Mouse (Mus musculus): ENCODE measurements at regions not wholly inside any gene's neighbourhood (a gene's known extent, or its start where the extent isn't known, plus 50 kb on each side); places are given as distances from the start of the nearest gene placed in this dataset.

- POLR2A ChIA-PET = no interaction called here
- CTCF ChIA-PET = interaction anchor here (0.6 kb wide), 1 partner anchor 127 kb away, joined by 3 read pairs; no protein-coding TSS in a partner anchor
These were observed 54.8 kb downstream of the Tmem30b start for GRCm38 (mm10) chr12:73491370-73491769.

DNA sequence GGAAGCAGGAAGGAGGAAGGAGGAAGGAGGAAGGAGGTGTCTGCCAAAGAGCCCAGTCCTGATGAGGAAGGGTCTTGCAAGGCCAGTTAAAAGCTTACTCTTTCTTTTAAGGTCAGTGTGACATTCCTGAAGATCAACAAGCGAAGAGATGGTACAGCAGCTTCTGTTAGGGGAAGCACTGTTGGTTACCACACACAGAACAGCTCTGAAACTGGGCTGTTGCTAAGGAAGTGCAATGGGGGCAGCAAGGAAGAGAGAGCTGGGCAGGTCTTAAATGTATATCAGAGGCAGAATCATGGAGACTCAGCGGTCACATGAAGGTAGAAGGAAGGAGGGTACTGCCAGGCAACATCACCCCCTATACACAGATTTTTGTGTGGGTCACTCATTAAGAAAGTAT lies 63.3 kb downstream of the Tmem30b start:
- TF ChIP-seq CTCF (IDR thresholded peaks at IDR 0.05) = no peak
- CTCF ChIA-PET = interaction anchor here (0.7 kb wide), 1 partner anchor 35 kb away, joined by 3 read pairs; no protein-coding TSS in a partner anchor
- POLR2A ChIA-PET = no interaction called here
- H3K27me3 ChIP-seq = no peaks in the 10 kb centered on the region
- ATAC-seq (no peak), DNase-seq (ENCODE audit: low read depth, low spot score) (no peak)
- in situ Hi-C loops (cut with MboI; ENCODE audit: low pct_unique_long_range_greater_than_20kb) = no loop called here

More at GRCm38 (mm10) chr12:73491370-73491769, 54.8 kb downstream of the Tmem30b start:
- DNase-seq (ENCODE audit: low read depth, low spot score) = no peak
- ATAC-seq = no peak
- TF ChIP-seq CTCF (IDR thresholded peaks at IDR 0.05) = no peak
- H3K27me3 ChIP-seq = no peaks in the 10 kb centered on the region
- in situ Hi-C loops (cut with MboI; ENCODE audit: low pct_unique_long_range_greater_than_20kb) = no loop called here

DNA sequence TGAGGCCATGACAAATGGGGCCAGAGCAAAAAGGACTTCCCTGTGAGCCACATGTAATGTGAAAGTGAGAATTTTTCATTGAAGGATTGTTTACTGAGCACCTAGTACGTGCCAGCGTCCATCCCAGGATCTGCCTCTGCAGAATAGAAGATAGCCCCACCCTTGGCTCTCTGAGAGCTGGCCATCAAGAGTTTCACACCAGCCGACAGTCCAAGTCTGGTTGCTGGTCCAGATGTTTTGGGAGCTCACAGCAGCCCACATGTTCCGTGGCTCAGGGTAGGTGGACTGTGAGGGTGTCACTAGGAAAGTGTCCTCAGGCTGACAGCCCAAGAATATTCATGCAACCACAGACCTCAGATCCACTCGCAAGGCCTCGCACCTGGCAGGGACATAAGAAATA lies 63.9 kb downstream of the Tmem30b start:
- ChIA-PET CTCF (no interaction called here), POLR2A (no interaction called here)
- no peak for TF ChIP-seq CTCF (IDR thresholded peaks at IDR 0.05)
- in situ Hi-C loops (cut with MboI; ENCODE audit: low pct_unique_long_range_greater_than_20kb) = no loop called here
- ATAC-seq (no peak), DNase-seq (ENCODE audit: low read depth, low spot score) (no peak)
- no peaks in the 10 kb centered on the region for H3K27me3 ChIP-seq

- ChIA-PET POLR2A (no interaction called here), CTCF (no interaction called here)
- ATAC-seq (no peak), DNase-seq (ENCODE audit: low read depth, low spot score) (no peak)
- in situ Hi-C loops (cut with MboI; ENCODE audit: low pct_unique_long_range_greater_than_20kb) = no loop called here
- no peak for TF ChIP-seq CTCF (IDR thresholded peaks at IDR 0.05)
- H3K27me3 ChIP-seq = no peaks in the 10 kb centered on the region
These were observed 64.5 kb downstream of the Tmem30b start for GRCm38 (mm10) chr12:73481705-73482104.

DNA sequence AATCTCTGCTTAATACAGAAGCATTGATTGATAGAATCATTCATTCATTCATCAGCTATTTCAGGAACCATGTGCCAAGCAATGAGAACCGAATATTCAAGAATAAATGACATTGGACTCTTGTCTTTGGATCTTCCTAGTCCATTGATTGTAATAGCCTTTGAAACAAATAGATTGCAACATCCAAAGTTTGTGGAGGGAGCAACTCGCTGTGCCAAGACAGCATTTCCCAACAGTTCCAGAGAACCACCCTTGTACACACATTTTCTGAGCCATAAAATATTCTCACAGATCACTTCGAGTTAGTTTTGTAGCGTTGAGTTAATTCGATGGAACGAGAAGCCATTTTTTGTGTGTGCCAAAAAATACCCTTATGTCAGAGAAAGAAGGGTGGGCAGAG lies 65.0 kb downstream of the Tmem30b start:
- ChIA-PET POLR2A (interaction anchor here (1.3 kb wide), 1 partner anchor 12 kb away, joined by 3 read pairs; no protein-coding TSS in a partner anchor), CTCF (no interaction called here)
- TF ChIP-seq CTCF (IDR thresholded peaks at IDR 0.05) = no peak
- no peaks in the 10 kb centered on the region for H3K27me3 ChIP-seq
- ATAC-seq = no peak
- DNase-seq (ENCODE audit: low read depth, low spot score) = no peak
- in situ Hi-C loops (cut with MboI; ENCODE audit: low pct_unique_long_range_greater_than_20kb) = no loop called here

DNA sequence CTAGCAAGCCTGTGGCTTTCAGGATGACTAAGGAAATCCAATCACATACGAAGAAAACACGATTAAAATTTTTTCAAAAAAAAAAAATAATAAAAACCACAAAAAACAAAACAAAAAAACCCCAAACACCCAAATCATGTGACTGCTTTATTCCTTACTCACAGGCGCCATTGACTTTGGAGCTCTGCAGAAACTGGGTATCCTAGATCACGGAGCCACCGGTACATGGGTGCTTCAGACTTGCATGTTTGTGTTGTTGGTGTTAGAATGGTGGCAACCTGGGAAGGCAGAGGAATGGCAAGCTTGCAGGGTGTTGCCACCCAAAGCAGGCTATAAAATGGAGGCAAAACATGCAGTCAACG lies 65.6 kb downstream of the Tmem30b start:
- H3K27me3 ChIP-seq = no peaks in the 10 kb centered on the region
- ATAC-seq (no peak), DNase-seq (ENCODE audit: low read depth, low spot score) (no peak)
- ChIA-PET CTCF (no interaction called here), POLR2A (interaction anchor here (1.3 kb wide), 1 partner anchor 11 kb away, joined by 3 read pairs; no protein-coding TSS in a partner anchor)
- TF ChIP-seq CTCF (IDR thresholded peaks at IDR 0.05) = no peak
- in situ Hi-C loops (cut with MboI; ENCODE audit: low pct_unique_long_range_greater_than_20kb) = no loop called here

DNA sequence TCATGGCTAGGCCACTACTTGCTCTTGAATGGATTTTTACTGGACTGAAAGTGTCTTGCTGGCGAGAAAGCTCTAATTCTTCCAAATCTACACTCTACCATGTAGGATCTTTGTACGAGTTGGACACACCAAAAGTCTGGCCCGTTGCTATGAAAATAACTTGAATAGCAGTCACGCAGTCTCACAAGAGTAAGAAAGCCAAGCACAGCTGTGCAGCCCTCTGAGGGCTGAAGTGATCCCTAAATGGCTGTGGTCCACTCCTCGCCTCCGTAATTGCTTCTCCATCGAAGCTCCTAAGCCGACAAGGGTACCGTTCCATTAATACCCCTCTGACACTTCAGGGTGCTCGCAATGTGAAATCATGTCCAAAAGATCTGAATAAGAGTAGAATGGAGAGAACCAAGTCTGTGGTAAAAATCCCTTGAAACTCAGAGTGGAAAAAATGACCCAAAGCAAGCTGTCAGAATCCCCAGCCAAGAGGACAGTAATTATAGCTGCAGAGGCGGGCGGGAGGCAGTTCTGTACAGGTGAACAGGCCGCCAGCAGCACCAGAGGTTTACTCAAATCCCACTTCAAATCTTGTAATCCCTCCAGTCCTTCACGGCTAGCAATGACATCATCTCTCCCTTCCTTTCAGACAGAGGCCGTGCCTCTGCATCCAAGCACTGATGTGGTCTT lies 66.1 kb downstream of the Tmem30b start:
- ATAC-seq (no peak), DNase-seq (ENCODE audit: low read depth, low spot score) (no peak)
- CTCF ChIA-PET = no interaction called here
- TF ChIP-seq CTCF (IDR thresholded peaks at IDR 0.05) = no peak
- in situ Hi-C loops (cut with MboI; ENCODE audit: low pct_unique_long_range_greater_than_20kb) = no loop called here
- H3K27me3 ChIP-seq = no peaks in the 10 kb centered on the region
- POLR2A ChIA-PET = interaction anchor here (1.3 kb wide), 1 partner anchor 11 kb away, joined by 3 read pairs; no protein-coding TSS in a partner anchor

- no peak for DNase-seq (ENCODE audit: low read depth, low spot score)
- H3K27me3 ChIP-seq = no peaks in the 10 kb centered on the region
- no peak for TF ChIP-seq CTCF (IDR thresholded peaks at IDR 0.05)
- POLR2A ChIA-PET = interaction anchor here (0.7 kb wide), 1 partner anchor 28 kb away, joined by 3 read pairs; no protein-coding TSS in a partner anchor
- ATAC-seq = no peak
- in situ Hi-C loops (cut with MboI; ENCODE audit: low pct_unique_long_range_greater_than_20kb) = no loop called here
- CTCF ChIA-PET = interaction anchor here (0.7 kb wide), 1 partner anchor 56 kb away, joined by 3 read pairs; no protein-coding TSS in a partner anchor
These were observed 67.6 kb downstream of the Tmem30b start for GRCm38 (mm10) chr12:73478641-73479040.

DNA sequence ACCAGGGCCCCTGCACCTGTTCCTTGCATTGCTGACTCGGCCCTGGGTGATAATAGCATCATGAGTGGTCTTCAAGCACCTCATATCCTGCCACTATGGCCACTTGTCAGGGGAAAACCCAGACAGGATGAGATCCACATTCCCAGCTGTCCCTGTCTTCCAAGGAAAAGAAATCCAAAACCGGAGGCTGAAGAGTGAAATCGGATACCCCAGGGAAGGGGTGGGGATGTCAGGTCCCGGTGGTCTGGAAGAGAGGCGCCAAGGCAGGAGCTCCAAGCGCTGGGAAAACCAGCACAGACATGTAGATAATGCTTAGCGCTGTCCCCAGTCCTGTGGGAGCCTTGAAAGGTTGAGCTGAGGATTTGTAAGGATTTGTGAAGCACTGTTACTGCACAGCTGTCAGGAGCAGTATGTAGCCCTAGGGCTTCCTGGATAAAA lies 69.8 kb downstream of the Tmem30b start:
- no peak for TF ChIP-seq CTCF (IDR thresholded peaks at IDR 0.05)
- no peak for ATAC-seq
- no peak for DNase-seq (ENCODE audit: low read depth, low spot score)

DNA sequence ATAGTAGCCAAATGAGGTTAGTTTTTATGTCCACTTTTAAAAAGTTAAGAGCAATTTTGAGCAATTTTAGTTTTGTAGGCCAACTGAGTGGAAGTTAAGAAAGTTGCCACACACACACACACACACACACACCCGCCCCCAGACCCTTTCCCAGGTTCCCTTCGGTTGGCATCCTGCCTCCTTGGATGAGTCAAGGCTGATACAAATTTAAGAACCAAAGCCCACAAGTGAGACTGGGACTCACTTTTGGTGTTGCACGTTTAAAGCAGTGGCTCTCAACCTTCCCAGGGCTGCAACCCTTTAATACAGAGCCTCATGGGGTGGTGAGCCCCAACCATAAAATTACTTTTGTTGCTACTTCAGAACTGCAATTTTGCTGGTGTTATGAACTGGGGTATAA lies 70.4 kb downstream of the Tmem30b start:
- no peak for TF ChIP-seq CTCF (IDR thresholded peaks at IDR 0.05)
- ChIA-PET CTCF (interaction anchor here (1.0 kb wide), 1 partner anchor 23 kb away, joined by 3 read pairs; no protein-coding TSS in a partner anchor), POLR2A (no interaction called here)
- no peaks in the 10 kb centered on the region for H3K27me3 ChIP-seq
- ATAC-seq (no peak), DNase-seq (ENCODE audit: low read depth, low spot score) (no peak)
- in situ Hi-C loops (cut with MboI; ENCODE audit: low pct_unique_long_range_greater_than_20kb) = no loop called here

More for the DNA sequence above, 69.8 kb downstream of the Tmem30b start:
- in situ Hi-C loops (cut with MboI; ENCODE audit: low pct_unique_long_range_greater_than_20kb) = no loop called here
- H3K27me3 ChIP-seq = no peaks in the 10 kb centered on the region
- CTCF ChIA-PET = interaction anchor here (1.0 kb wide), 1 partner anchor 22 kb away, joined by 3 read pairs; no protein-coding TSS in a partner anchor
- POLR2A ChIA-PET = no interaction called here

GRCm38 (mm10) chr12:73475020-73475419 lies 71.2 kb downstream of the Tmem30b start:
- POLR2A ChIA-PET = interaction anchor here (0.6 kb wide), 1 partner anchor 189 kb away, joined by 3 read pairs; no protein-coding TSS in a partner anchor
- in situ Hi-C loops (cut with MboI; ENCODE audit: low pct_unique_long_range_greater_than_20kb) = no loop called here
- CTCF ChIA-PET = no interaction called here
- DNase-seq (ENCODE audit: low read depth, low spot score) (no peak), ATAC-seq (no peak)
- no peaks in the 10 kb centered on the region for H3K27me3 ChIP-seq
- no peak for TF ChIP-seq CTCF (IDR thresholded peaks at IDR 0.05)

Data from Patski (cell line).